Mouse (Mus musculus) C2C12 (cell line): ENCODE data around the gene St6galnac6.

Experiments used
- CTCF ChIP-seq: IDR thresholded peaks from one replicate; pipeline ENCODE4 v1.5.1; 2011; ENCODE audit not compliant: control insufficient read depth, insufficient read depth, insufficient read length
- USF1 ChIP-seq: IDR thresholded peaks from one replicate; pipeline ENCODE4 v1.6.1; 2011; ENCODE audit warnings: low read depth, mild to moderate bottlenecking, control low read depth, moderate library complexity

DNA sequence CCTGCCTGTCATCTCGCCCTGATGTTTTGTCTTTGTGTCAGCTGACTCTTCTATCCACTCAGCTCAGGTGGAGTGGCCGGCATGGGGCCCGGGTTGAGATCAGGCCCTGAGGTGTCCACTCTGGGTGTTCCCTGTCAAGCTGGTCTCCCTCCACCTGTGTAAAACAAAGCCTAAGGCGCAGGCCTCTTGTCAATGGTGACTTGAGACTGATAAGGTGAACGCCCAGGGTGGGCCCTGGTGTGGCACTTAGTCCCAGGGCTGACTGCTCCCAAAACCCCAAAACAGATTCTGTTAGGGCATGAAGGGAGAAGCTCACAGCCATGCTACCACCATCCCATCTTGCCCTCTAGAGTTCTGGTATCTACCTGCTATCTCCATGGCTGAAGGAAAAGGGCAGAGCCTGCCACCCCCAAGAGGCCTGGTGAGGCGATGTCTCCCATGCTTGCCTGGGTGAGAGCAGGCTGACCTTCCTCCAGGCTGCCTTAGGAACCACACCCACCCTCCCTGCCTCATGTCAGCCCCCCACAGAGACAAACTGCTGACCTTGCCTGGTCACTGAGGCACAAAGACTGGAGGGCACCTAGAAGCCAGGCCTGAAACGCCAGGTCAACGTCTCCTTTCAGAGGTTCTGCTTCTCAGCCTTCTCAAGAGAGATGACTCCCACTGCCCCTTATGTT is 45.4 kb downstream of the St6galnac6 start:
- TF ChIP-seq CTCF (no peak), USF1 (no peak)
